Mouse (Mus musculus) midbrain, embryonic 11.5 days (tissue): ENCODE measurements around the gene Zfp618. TPM values are rescaled to one million over a fixed set of nuclear protein-coding genes. Genes with fewer than 3 reads are reported as not detected.

Experiments used
- ATAC-seq: fragments of 200-750 bp; cut with Nextera tagmentation; 2 replicates; pipeline ENCODE4 v1.8.0; 2017; ENCODE audit warnings: moderate TSS enrichment, moderate library complexity; ENCODE audit not compliant: low FRiP score
- DNase-seq: peaks from one replicate; pipeline ENCODE4 v3.0.0; 2015; ENCODE audit warnings: low spot score; ENCODE audit errors: missing footprints
- H3K27ac ChIP-seq: fragments of 300-500 bp; sonication (generic); 2 replicates; pipeline ENCODE4 v1.5.1; 2014; ENCODE audit warnings: low read depth, low read length
- H3K27me3 ChIP-seq: fragments of 300-500 bp; sonication (generic); 2 replicates; pipeline ENCODE4 v1.6.1; 2014; ENCODE audit warnings: mild to moderate bottlenecking, low read length, moderate library complexity, mixed read lengths; ENCODE audit not compliant: control insufficient read depth, insufficient read depth
- H3K36me3 ChIP-seq: fragments of 300-500 bp; sonication (generic); 2 replicates; pipeline ENCODE4 v1.6.1; 2014; ENCODE audit warnings: mild to moderate bottlenecking, low read length, moderate library complexity, mixed read lengths; ENCODE audit not compliant: control insufficient read depth, insufficient read depth
- H3K4me1 ChIP-seq: fragments of 300-500 bp; sonication (generic); 2 replicates; pipeline ENCODE4 v1.6.1; 2014; ENCODE audit warnings: low read length; ENCODE audit not compliant: control insufficient read depth, insufficient read depth
- H3K4me2 ChIP-seq: fragments of 300-500 bp; sonication (generic); 2 replicates; pipeline ENCODE4 v1.6.1; 2014; ENCODE audit warnings: mild to moderate bottlenecking, moderate library complexity
- H3K4me3 ChIP-seq: fragments of 300-500 bp; sonication (generic); 2 replicates; pipeline ENCODE4 v1.5.1; 2014; ENCODE audit warnings: low read depth, low read length
- H3K9ac ChIP-seq: fragments of 300-500 bp; sonication (generic); 2 replicates; pipeline ENCODE4 v1.6.1; 2014; ENCODE audit warnings: low read length
- H3K9me3 ChIP-seq: fragments of 300-500 bp; sonication (generic); 2 replicates; pipeline ENCODE4 v1.6.1; 2016; ENCODE audit warnings: low read length; ENCODE audit not compliant: control insufficient read depth
- WGBS: fragments of 180-500 bp; shearing (Covaris S2); extraction: QIAGEN DNeasy Blood & Tissue Kit; methylation state at CpG from one replicate; pipeline ENCODE4 v1.1.7; 2014; 5-methylcytosine and 5-hydroxymethylcytosine counted together
- polyA plus RNA-seq: library from polyadenylated mRNA; unstranded; fragments of >200 nt; fragmentation: Nextera tagmentation; extraction: Ambion mirVana; gene quantifications from 2 replicates; pipeline ENCODE4 v1.2.1, GENCODE M21; 2014

Zfp618 gene
- polyA plus RNA-seq, 1 experiment from 2014 or later = 23.6 TPM

GRCm38 (mm10) chr4:63004519-63004918, 39.1 kb downstream of the Zfp618 start:
- no peaks in the 10 kb centered on the region for H3K9me3 ChIP-seq
- no peaks in the 10 kb centered on the region for H3K36me3 ChIP-seq
- no peaks in the 10 kb centered on the region for H3K4me1 ChIP-seq
- ATAC-seq (no peak), DNase-seq (no peak)
- H3K27ac ChIP-seq = no peak overlapping the region
- no peak overlapping the region for H3K4me3 ChIP-seq
- WGBS = 95% methylated on average over 11 of the region's 11 CpGs
- H3K9ac ChIP-seq = no peak overlapping the region
- H3K4me2 ChIP-seq = no peak overlapping the region
- H3K27me3 ChIP-seq = no peaks in the 10 kb centered on the region

GRCm38 (mm10) chr4:63005446-63006185, 40.2 kb downstream of the Zfp618 start:
- Histone ChIP-seq H3K9me3 (no peaks in the 10 kb centered on the region), H3K4me3 (no peak overlapping the region), H3K36me3 (no peaks in the 10 kb centered on the region), H3K4me1 (no peaks in the 10 kb centered on the region), H3K27me3 (no peaks in the 10 kb centered on the region), H3K4me2 (no peak overlapping the region), H3K9ac (no peak overlapping the region), H3K27ac (no peak overlapping the region)
- no peak for ATAC-seq
- WGBS = 85% methylated on average over 10 of the region's 10 CpGs
- DNase-seq = no peak

GRCm38 (mm10) chr4:63006198-63007155, 41.1 kb downstream of the Zfp618 start:
- Histone ChIP-seq H3K36me3 (no peaks in the 10 kb centered on the region), H3K27me3 (no peaks in the 10 kb centered on the region), H3K9me3 (no peaks in the 10 kb centered on the region), H3K4me1 (no peaks in the 10 kb centered on the region), H3K9ac (no peak overlapping the region), H3K27ac (no peak overlapping the region), H3K4me2 (no peak overlapping the region), H3K4me3 (no peak overlapping the region)
- ATAC-seq = no peak
- 79% methylated on average over 7 of the region's 7 CpGs for WGBS
- no peak for DNase-seq

- H3K36me3 ChIP-seq = no peaks in the 10 kb centered on the region
- ATAC-seq (no peak), DNase-seq (no peak)
- H3K27ac ChIP-seq = no peak overlapping the region
- WGBS = 88% methylated on average over 9 of the region's 9 CpGs
- no peak overlapping the region for H3K9ac ChIP-seq
- no peak overlapping the region for H3K4me2 ChIP-seq
- H3K4me3 ChIP-seq = no peak overlapping the region
- no peaks in the 10 kb centered on the region for H3K27me3 ChIP-seq
- no peaks in the 10 kb centered on the region for H3K4me1 ChIP-seq
- H3K9me3 ChIP-seq = no peaks in the 10 kb centered on the region
These were observed 42.8 kb downstream of the Zfp618 start for GRCm38 (mm10) chr4:63008206-63008605.

- Histone ChIP-seq H3K27ac (no peak overlapping the region), H3K4me2 (no peak overlapping the region), H3K27me3 (no peaks in the 10 kb centered on the region), H3K36me3 (no peaks in the 10 kb centered on the region), H3K9me3 (no peaks in the 10 kb centered on the region), H3K4me3 (no peak overlapping the region), H3K9ac (no peak overlapping the region), H3K4me1 (no peaks in the 10 kb centered on the region)
- DNase-seq (no peak), ATAC-seq (no peak)
- 92% methylated on average over 3 of the region's 3 CpGs for WGBS
These were observed 43.4 kb downstream of the Zfp618 start for GRCm38 (mm10) chr4:63008822-63009221.

- Histone ChIP-seq H3K36me3 (no peaks in the 10 kb centered on the region), H3K27ac (no peak overlapping the region), H3K9me3 (no peaks in the 10 kb centered on the region), H3K9ac (no peak overlapping the region), H3K4me1 (no peaks in the 10 kb centered on the region), H3K4me3 (no peak overlapping the region), H3K4me2 (no peak overlapping the region), H3K27me3 (no peaks in the 10 kb centered on the region)
- DNase-seq (no peak), ATAC-seq (no peak)
- WGBS = 83% methylated on average over 1 of the region's 1 CpGs
These were observed 44.4 kb downstream of the Zfp618 start for GRCm38 (mm10) chr4:63009821-63010220.

GRCm38 (mm10) chr4:63010226-63010625, 44.9 kb downstream of the Zfp618 start:
- ATAC-seq (no peak), DNase-seq (no peak)
- Histone ChIP-seq H3K9me3 (no peaks in the 10 kb centered on the region), H3K36me3 (no peaks in the 10 kb centered on the region), H3K27me3 (no peaks in the 10 kb centered on the region), H3K9ac (no peak overlapping the region), H3K27ac (no peak overlapping the region), H3K4me2 (no peak overlapping the region), H3K4me1 (no peaks in the 10 kb centered on the region), H3K4me3 (no peak overlapping the region)
- 93% methylated on average over 4 of the region's 4 CpGs for WGBS

GRCm38 (mm10) chr4:63018616-63019015, 53.2 kb downstream of the Zfp618 start:
- 92% methylated on average over 10 of the region's 10 CpGs for WGBS
- Histone ChIP-seq H3K36me3 (no peaks in the 10 kb centered on the region), H3K4me2 (no peak overlapping the region), H3K9me3 (no peaks in the 10 kb centered on the region), H3K9ac (no peak overlapping the region), H3K27ac (no peak overlapping the region), H3K27me3 (no peaks in the 10 kb centered on the region), H3K4me3 (no peak overlapping the region), H3K4me1 (no peaks in the 10 kb centered on the region)
- no peak for ATAC-seq
- peak; percentile 53 for DNase-seq

- no peak overlapping the region for H3K27ac ChIP-seq
- no peak overlapping the region for H3K4me3 ChIP-seq
- no peaks in the 10 kb centered on the region for H3K27me3 ChIP-seq
- no peak overlapping the region for H3K9ac ChIP-seq
- H3K9me3 ChIP-seq = no peaks in the 10 kb centered on the region
- WGBS = 81% methylated on average over 4 of the region's 4 CpGs
- peak; percentile 75 for DNase-seq
- H3K36me3 ChIP-seq = no peaks in the 10 kb centered on the region
- H3K4me2 ChIP-seq = no peak overlapping the region
- peak; percentile 38; the same call in 1 of the 2 replicates for ATAC-seq
- no peaks in the 10 kb centered on the region for H3K4me1 ChIP-seq
These were observed 54.1 kb downstream of the Zfp618 start for GRCm38 (mm10) chr4:63019428-63019858.
